Mouse (Mus musculus) lung, adult 2 months (tissue): ENCODE results near the gene Rnf114. TPM values are rescaled to one million over a fixed set of nuclear protein-coding genes. Genes with fewer than 3 reads are reported as not detected.

Experiments
- DNase-seq: peaks from one replicate; pipeline ENCODE4 v3.0.0; 2022
- H3K4me1 ChIP-seq: fragments of 200-500 bp; 2 replicates; pipeline ENCODE4 v1.6.1; 2011; ENCODE audit warnings: low read length; ENCODE audit not compliant: control insufficient read depth, insufficient read depth
- H3K4me3 ChIP-seq: fragments of 200-500 bp; replicated peaks from 2 replicates; pipeline ENCODE3; 2011; ENCODE audit warnings: low read depth, mild to moderate bottlenecking, control low read depth, low read length; ENCODE audit errors: extremely low read depth
- CTCF ChIP-seq: fragments of 200-500 bp; IDR thresholded peaks from 2 replicates; pipeline ENCODE4 v1.5.1; 2011; ENCODE audit warnings: mild to moderate bottlenecking, low read length, control low read depth; ENCODE audit not compliant: insufficient read depth
- POLR2A ChIP-seq: fragments of 200-500 bp; IDR thresholded peaks from 2 replicates; pipeline ENCODE4 v1.6.1; 2011; ENCODE audit warnings: low read depth, mild to moderate bottlenecking, control low read depth, low read length, borderline replicate concordance; ENCODE audit errors: extremely low read depth
- WGBS: fragments of 180-500 bp; shearing (Covaris S2); methylation state at CpG from one replicate; pipeline ENCODE4 v1.1.7; 2018; 5-methylcytosine and 5-hydroxymethylcytosine counted together
- polyA plus RNA-seq: library from polyadenylated mRNA; depleted of rRNA; stranded (reverse); fragments of >200 nt; gene quantifications from 2 replicates; pipeline ENCODE4 v1.2.3, GENCODE M21; 2012

Rnf114 gene
- polyA plus RNA-seq, 1 experiment = 122 TPM

GRCm38 (mm10) chr2:167512970-167513369, 20.5 kb downstream of the Rnf114 start:
- peaks cover 5% of the 10 kb centered on the region for H3K4me1 ChIP-seq
- WGBS = 89% methylated on average over 5 of the region's 5 CpGs
- TF ChIP-seq CTCF = no peak
- TF ChIP-seq POLR2A = no peak
- no peak for DNase-seq
- H3K4me3 ChIP-seq = no peak overlapping the region

DNA sequence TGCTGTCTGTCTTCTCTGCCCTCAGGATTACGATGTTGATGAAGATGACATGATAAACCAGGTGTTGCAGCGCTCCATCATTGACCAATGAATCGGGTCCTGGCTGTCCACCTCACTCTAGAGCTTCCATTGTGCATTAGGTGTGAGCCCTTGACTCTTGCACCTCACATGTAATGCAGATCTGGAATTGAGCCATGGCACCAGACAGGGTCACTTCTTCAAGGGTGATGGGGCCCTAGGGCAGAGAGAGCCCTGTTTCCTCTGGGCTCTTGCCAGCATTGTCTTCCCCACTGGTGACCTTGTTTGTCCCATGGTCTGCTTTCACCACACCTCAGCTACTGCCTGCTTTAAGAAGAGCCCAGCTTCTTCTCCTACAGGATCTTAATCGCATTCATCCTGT, 22.2 kb downstream of the Rnf114 start:
- 85% methylated on average over 4 of the region's 4 CpGs for WGBS
- no peak overlapping the region for H3K4me3 ChIP-seq
- no peak for DNase-seq
- TF ChIP-seq CTCF (no peak), POLR2A (no peak)
- H3K4me1 ChIP-seq = peaks cover 5% of the 10 kb centered on the region

DNA sequence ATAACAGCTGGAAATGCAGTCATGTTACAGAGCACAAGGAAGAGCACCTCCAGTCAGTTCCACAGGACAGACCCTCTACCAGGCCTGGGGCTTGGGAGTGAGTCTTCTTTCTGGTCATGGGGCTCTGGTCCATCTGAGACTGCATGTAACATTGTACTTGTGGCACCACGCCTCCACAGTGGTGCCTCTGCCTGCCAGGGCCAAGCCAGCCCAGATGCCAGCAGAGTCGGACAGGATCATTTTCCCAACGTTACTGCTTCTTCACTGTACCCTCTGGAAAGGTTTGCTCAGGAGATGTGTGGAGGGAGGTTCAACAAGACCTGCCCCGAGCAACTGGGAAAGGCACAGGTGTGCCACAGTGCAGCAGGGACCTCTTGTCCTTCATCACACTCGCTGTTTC, 23.2 kb downstream of the Rnf114 start:
- Histone ChIP-seq H3K4me3 (no peak overlapping the region), H3K4me1 (no peaks in the 10 kb centered on the region)
- no peak for TF ChIP-seq POLR2A
- TF ChIP-seq CTCF = no peak
- no peak for DNase-seq
- WGBS = 83% methylated on average over 5 of the region's 5 CpGs

GRCm38 (mm10) chr2:167519606-167520252, 27.3 kb downstream of the Rnf114 start:
- no peaks in the 10 kb centered on the region for H3K4me1 ChIP-seq
- TF ChIP-seq CTCF = no peak
- TF ChIP-seq POLR2A = no peak
- DNase-seq = no peak
- no peak overlapping the region for H3K4me3 ChIP-seq
- 83% methylated on average over 5 of the region's 5 CpGs for WGBS

DNA sequence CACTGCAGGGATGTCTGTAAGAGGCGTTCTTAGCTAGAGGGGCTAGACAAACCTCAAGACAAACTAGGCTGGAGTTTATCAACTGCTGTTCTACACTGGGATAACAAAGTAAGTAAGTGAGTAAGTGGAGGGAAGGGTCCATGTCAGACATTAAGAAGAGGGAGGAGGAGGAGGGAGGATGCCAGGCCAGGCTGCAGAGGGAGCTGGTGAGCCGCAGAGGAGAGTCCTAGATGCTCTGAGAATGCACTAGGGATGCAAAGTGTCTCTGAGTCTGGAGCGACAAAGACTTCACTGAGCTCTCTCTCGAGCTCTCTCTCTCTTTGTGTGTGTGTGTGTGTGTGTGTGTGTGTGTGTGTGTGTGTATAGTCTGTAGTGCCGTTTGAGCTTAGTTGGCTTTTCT, 35.8 kb downstream of the Rnf114 start:
- WGBS = 23% methylated on average over 5 of the region's 5 CpGs
- Histone ChIP-seq H3K4me3 (no peak overlapping the region), H3K4me1 (no peaks in the 10 kb centered on the region)
- no peak for DNase-seq
- TF ChIP-seq CTCF = peak; percentile 45; the same call in 1 of the 2 replicates
- no peak for TF ChIP-seq POLR2A

DNA sequence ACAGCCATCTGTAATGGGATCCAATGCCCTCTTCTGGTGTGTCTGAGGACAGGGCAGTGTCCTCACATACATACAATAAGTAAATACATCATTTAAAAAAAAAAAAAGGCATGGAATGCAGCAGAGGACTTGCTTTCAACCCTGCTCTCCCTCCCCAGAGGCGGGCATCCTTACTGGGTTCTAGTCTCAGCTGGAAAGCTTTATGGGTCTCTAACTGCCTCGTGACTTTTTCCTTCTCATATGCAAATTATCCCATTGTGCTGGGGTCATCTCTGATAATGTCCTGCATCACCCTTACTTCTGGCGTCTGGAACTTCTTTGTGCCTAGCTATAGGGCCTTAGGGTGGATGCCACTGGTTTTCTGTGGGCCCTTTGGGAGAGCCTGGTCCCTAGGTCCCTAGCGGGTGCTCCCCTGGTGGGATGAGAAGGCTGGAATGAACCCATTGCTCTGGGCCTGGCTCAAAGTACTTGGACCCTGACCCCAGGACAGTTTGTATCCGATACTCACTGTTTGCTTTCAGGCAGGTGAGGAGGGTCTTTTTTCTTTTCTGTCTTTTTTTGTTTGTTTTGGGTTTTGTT, 37.6 kb downstream of the Rnf114 start:
- Histone ChIP-seq H3K4me1 (no peaks in the 10 kb centered on the region), H3K4me3 (no peak overlapping the region)
- TF ChIP-seq CTCF = no peak
- TF ChIP-seq POLR2A = no peak
- no peak for DNase-seq
- 81% methylated on average over 5 of the region's 5 CpGs for WGBS

GRCm38 (mm10) chr2:167530536-167530935, 38.1 kb downstream of the Rnf114 start:
- H3K4me3 ChIP-seq = no peak overlapping the region
- no peak for DNase-seq
- TF ChIP-seq CTCF (no peak), POLR2A (no peak)
- no peaks in the 10 kb centered on the region for H3K4me1 ChIP-seq
- WGBS = 89% methylated on average over 4 of the region's 4 CpGs

- H3K4me3 ChIP-seq = no peak overlapping the region
- peak; percentile 53 for DNase-seq
- 16% methylated on average over 13 of the region's 13 CpGs for WGBS
- no peak for TF ChIP-seq POLR2A
- peak; percentile 84 for TF ChIP-seq CTCF
- no peaks in the 10 kb centered on the region for H3K4me1 ChIP-seq
Observed at GRCm38 (mm10) chr2:167532131-167532530, 39.7 kb downstream of the Rnf114 start.

DNA sequence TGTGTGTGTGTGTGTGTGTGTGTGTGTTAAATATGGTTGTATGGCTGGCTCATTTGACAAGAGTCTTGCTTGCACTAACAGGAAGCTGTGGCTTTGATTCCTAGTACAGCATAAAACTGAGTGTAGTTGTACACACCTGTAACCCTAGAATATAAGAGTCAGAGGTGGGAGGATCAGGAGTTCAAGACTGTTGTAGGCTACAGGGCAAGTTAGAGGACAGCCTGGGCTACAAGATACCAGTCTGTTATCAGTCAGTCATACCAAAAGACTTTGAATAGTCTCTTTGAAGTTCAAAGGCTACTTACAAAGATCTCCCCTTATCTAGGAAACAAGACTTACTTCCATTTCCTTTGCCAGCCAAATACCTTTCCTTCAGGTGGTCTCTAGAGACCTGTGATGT, 41.4 kb downstream of the Rnf114 start:
- TF ChIP-seq POLR2A = no peak
- no peak for TF ChIP-seq CTCF
- Histone ChIP-seq H3K4me1 (no peaks in the 10 kb centered on the region), H3K4me3 (no peak overlapping the region)
- no peak for DNase-seq

- no peak for DNase-seq
- 54% methylated on average over 10 of the region's 10 CpGs for WGBS
- TF ChIP-seq POLR2A = no peak
- TF ChIP-seq CTCF = no peak
- no peaks in the 10 kb centered on the region for H3K4me1 ChIP-seq
- H3K4me3 ChIP-seq = no peak overlapping the region
Observed at GRCm38 (mm10) chr2:167536320-167536945, 44.0 kb downstream of the Rnf114 start.
